Mouse (Mus musculus) lung, embryonic 15.5 days (tissue): ENCODE results near the gene Zfp423. TPM values are rescaled to one million over a fixed set of nuclear protein-coding genes. Genes with fewer than 3 reads are reported as not detected.

ENCODE experiments used
- ATAC-seq: fragments of 200-750 bp; cut with Nextera tagmentation; 2 replicates; pipeline ENCODE4 v1.8.0; 2017; ENCODE audit warnings: moderate number of reproducible peaks, borderline replicate concordance; ENCODE audit not compliant: low FRiP score, low TSS enrichment; ENCODE audit errors: extremely low read depth
- H3K27ac ChIP-seq: fragments of 300-500 bp; sonication (generic); 2 replicates; pipeline ENCODE4 v1.5.1; 2015; ENCODE audit warnings: moderate library complexity, mild to moderate bottlenecking, inconsistent platforms
- H3K27me3 ChIP-seq: fragments of 300-500 bp; sonication (generic); 2 replicates; pipeline ENCODE4 v1.6.1; 2015; ENCODE audit warnings: inconsistent platforms
- H3K36me3 ChIP-seq: fragments of 300-500 bp; sonication (generic); 2 replicates; pipeline ENCODE4 v1.6.1; 2015; ENCODE audit warnings: inconsistent platforms
- H3K4me1 ChIP-seq: fragments of 300-500 bp; sonication (generic); 2 replicates; pipeline ENCODE4 v1.6.1; 2015; ENCODE audit warnings: inconsistent platforms
- H3K4me2 ChIP-seq: fragments of 300-500 bp; sonication (generic); 2 replicates; pipeline ENCODE4 v1.6.1; 2015; ENCODE audit warnings: inconsistent platforms, mild to moderate bottlenecking, moderate library complexity
- H3K4me3 ChIP-seq: fragments of 300-500 bp; sonication (generic); 2 replicates; pipeline ENCODE4 v1.5.1; 2015; ENCODE audit warnings: mild to moderate bottlenecking, inconsistent platforms
- H3K9ac ChIP-seq: fragments of 300-500 bp; sonication (generic); 2 replicates; pipeline ENCODE4 v1.6.1; 2015; ENCODE audit warnings: inconsistent platforms
- H3K9me3 ChIP-seq: fragments of 300-500 bp; sonication (generic); 2 replicates; pipeline ENCODE4 v1.6.1; 2016; ENCODE audit warnings: inconsistent platforms
- WGBS: fragments of 180-500 bp; shearing (Covaris S2); methylation state at CpG from one replicate; pipeline ENCODE4 v1.1.7; 2015; 5-methylcytosine and 5-hydroxymethylcytosine counted together
- polyA plus RNA-seq: library from polyadenylated mRNA; unstranded; fragments of >200 nt; fragmentation: Nextera tagmentation; extraction: Ambion mirVana; gene quantifications from 2 replicates; pipeline ENCODE4 v1.2.1, GENCODE M21; 2015

The Zfp423 gene
- polyA plus RNA-seq, 1 experiment from 2014 or later = 7.3 TPM

DNA sequence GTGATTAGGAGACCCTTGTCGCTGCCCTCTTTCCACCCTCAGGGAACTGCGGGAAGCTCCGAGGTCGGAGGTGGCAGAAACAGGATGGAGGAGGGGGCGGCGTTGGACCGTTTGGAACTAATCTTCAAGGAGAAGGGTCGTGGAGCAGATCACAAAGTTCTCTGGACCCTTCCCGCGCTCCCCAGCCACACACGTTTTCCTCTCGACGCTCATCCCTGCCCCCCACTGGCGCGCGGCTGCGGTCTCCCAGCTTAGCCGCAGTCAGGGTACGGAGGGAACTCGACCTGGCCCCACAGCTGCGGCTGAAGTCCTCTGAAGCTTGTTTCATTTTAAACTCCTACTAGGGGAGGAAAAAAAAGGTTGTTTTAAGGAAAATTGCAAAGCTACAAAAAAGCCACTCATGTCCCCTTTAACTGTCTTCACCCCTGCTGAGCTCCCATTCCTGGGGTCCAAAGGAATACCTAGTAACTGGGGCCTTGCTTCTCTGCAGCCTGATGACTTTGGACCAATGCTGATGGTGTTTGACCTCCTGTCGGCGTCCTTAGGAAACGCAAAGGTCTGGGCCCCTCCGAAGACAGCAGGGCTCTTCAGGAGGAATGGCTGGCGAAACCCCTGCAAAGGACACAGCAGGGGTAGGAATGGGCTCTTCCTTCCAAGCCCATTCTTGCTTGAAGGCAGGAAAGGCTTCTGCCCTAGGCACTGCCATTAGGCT is 3.3 kb upstream of the Zfp423 start:
- Histone ChIP-seq H3K9me3 (no peaks in the 10 kb centered on the region), H3K36me3 (no peaks in the 10 kb centered on the region), H3K4me3 (peak overlapping the region; percentile 81), H3K4me1 (peaks cover 31% of the 10 kb centered on the region), H3K27me3 (peaks cover 30% of the 10 kb centered on the region), H3K4me2 (peak overlapping the region; percentile 97), H3K27ac (no peak overlapping the region), H3K9ac (peak overlapping the region; percentile 30; the same call in 1 of the 2 replicates)
- WGBS = 7% methylated on average over 26 of the region's 26 CpGs
- ATAC-seq = no peak

DNA sequence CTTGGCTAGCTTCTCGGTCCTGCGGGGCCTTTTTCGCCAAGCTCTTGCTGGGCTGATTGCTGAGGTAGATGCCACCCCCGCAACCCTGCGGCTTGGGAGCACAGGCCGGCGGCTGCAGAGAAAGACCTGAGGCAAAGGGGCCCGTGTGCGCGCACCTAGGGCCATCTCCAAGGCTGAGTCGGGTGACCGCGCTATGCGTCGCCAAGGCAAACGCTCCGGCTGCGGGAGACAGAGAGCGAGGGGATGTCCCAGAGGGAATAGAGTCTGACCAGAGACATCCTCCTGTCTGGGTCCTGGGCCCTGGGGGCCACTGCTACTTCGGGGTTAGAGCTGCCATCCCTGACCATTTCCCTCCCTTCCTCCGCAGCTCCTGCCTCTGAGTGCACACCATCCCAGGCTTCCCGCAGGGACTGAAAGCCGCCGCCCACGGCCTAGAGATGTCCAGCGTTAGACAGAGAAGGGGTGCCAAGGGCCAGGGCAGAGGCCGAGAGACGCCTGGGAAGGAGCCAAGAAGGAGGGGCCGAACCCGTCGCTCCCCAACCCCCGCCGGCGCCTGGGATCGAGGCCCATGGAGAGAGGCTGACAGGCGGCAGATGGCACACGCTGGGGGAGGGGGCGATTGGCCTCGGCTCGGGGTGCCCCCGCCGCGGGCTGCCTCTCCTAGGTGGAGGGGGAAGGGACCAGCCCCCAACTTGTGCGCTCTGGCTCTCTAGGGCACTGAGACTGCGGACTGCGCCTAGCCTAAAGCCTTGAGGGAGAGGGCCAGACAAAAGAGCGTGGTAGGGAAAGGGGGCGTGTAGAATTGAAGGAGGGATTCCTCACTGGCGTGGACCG is 2.5 kb upstream of the Zfp423 start:
- H3K27ac ChIP-seq = 0 out of 2 replicates have a peak overlapping the region, but pooled peaks have one; percentile 20

GRCm38 (mm10) chr8:87961108-87961507 is 1.7 kb upstream of the Zfp423 start:
- no peak for ATAC-seq
- Histone ChIP-seq H3K27ac (no peak overlapping the region), H3K4me1 (peaks cover 43% of the 10 kb centered on the region), H3K27me3 (peaks cover 30% of the 10 kb centered on the region), H3K9ac (peak overlapping the region; percentile 19), H3K36me3 (no peaks in the 10 kb centered on the region), H3K4me3 (peak overlapping the region; percentile 81), H3K4me2 (peak overlapping the region; percentile 97), H3K9me3 (no peaks in the 10 kb centered on the region)
- 1% methylated on average over 18 of the region's 20 CpGs for WGBS

More for the DNA sequence above, 2.5 kb upstream of the Zfp423 start:
- H3K4me2 ChIP-seq = peak overlapping the region; percentile 97
- peak overlapping the region; percentile 30 for H3K9ac ChIP-seq
- no peaks in the 10 kb centered on the region for H3K9me3 ChIP-seq
- peak; percentile 21 for ATAC-seq
- H3K4me1 ChIP-seq = peaks cover 39% of the 10 kb centered on the region
- H3K36me3 ChIP-seq = no peaks in the 10 kb centered on the region
- 1% methylated on average over 48 of the region's 50 CpGs for WGBS
- H3K4me3 ChIP-seq = peak overlapping the region; percentile 81
- peaks cover 30% of the 10 kb centered on the region for H3K27me3 ChIP-seq

DNA sequence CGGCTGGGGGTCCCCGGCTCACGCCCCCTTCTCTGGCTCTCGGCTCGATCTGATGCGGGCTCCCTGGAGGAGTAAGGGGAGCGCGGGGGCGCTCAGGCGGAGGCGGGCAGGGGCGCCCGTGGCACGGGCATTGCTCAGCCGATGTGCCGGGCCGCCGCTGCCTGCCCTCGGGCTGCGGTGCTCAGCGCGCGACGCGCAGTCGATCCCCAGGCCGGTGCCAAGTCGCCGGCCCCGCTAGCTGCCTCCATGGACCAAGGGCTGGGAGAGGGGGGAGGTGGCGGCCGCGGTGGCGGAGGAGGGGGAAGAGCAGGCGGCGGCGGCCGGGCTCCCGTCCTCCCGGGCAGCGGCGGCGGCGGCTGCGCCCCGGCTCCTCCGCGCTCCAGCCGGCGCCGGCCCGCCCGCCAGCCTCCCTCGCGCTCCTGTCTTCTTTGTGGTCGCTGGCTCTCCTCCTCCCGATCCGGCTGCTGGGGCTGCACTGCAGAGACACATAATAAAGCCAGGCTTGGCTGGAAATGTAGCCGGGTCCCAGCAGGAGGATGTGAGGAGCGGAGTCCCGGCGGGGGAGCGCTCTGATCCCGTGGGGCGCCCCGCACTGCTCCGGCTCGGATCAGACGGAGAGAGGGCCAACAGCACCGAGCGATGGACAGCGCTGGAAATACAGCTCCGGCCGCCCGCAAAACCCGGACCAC is 810 bp upstream of the Zfp423 start:
- Histone ChIP-seq H3K36me3 (no peaks in the 10 kb centered on the region), H3K4me2 (peak overlapping the region; percentile 97), H3K9me3 (no peaks in the 10 kb centered on the region), H3K27ac (peak overlapping the region; percentile 98), H3K4me1 (peaks cover 43% of the 10 kb centered on the region), H3K27me3 (peaks cover 30% of the 10 kb centered on the region), H3K4me3 (peak overlapping the region; percentile 81), H3K9ac (peak overlapping the region; percentile 83)
- WGBS = under 1% methylated on average over 46 of the region's 76 CpGs
- peak; percentile 75 for ATAC-seq

GRCm38 (mm10) chr8:87958451-87959319 is 710 bp downstream of the Zfp423 start:
- Histone ChIP-seq H3K27ac (peak overlapping the region; percentile 98), H3K4me3 (peak overlapping the region; percentile 81), H3K4me2 (peak overlapping the region; percentile 97), H3K9ac (peak overlapping the region; percentile 83), H3K27me3 (peaks cover 30% of the 10 kb centered on the region), H3K9me3 (no peaks in the 10 kb centered on the region), H3K4me1 (peaks cover 51% of the 10 kb centered on the region), H3K36me3 (no peaks in the 10 kb centered on the region)
- WGBS = under 1% methylated on average over 76 of the region's 115 CpGs
- ATAC-seq = peak; percentile 65

DNA sequence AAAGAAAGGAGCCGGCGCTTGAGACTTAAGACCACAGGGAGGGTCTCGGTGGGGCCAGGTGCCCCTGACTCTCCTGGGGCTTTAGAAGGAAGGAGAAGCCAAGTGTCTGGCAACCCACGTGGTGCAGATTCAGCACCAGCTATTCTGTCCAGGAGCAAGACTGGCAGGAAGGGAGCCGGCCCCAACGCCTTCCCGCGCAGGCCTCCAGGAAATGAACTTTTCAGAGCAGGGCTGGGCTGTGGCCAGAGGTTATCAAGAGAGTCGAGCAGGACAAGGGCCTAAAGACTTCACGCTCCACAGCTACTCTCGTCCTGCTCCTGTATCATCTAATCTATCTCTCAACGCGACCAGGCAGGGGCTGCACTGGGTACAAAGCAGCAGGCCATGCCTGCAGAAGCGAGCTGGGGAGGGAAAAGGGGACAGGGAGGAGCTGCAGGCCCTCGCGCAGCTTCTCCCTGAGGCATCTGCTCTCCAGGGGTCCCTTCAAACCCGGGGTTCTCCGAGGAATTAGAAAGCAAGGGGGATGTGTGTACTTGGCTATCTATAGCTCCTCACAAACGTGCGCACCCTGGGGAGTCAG is 1.4 kb downstream of the Zfp423 start:
- peak overlapping the region; percentile 81 for H3K4me3 ChIP-seq
- ATAC-seq = no peak
- H3K9me3 ChIP-seq = no peaks in the 10 kb centered on the region
- H3K4me2 ChIP-seq = peak overlapping the region; percentile 97
- peak overlapping the region; percentile 83 for H3K9ac ChIP-seq
- peak overlapping the region; percentile 98 for H3K27ac ChIP-seq
- H3K27me3 ChIP-seq = peaks cover 23% of the 10 kb centered on the region
- WGBS = 1% methylated on average over 20 of the region's 20 CpGs
- H3K4me1 ChIP-seq = peaks cover 50% of the 10 kb centered on the region
- no peaks in the 10 kb centered on the region for H3K36me3 ChIP-seq

GRCm38 (mm10) chr8:87956001-87956400 is 3.4 kb downstream of the Zfp423 start:
- ATAC-seq = no peak
- WGBS = 54% methylated on average over 5 of the region's 5 CpGs
- H3K9ac ChIP-seq = no peak overlapping the region
- H3K27me3 ChIP-seq = peaks cover 4% of the 10 kb centered on the region
- H3K4me3 ChIP-seq = no peak overlapping the region
- no peak overlapping the region for H3K27ac ChIP-seq
- peaks cover 31% of the 10 kb centered on the region for H3K4me1 ChIP-seq
- no peaks in the 10 kb centered on the region for H3K36me3 ChIP-seq
- no peak overlapping the region for H3K4me2 ChIP-seq
- H3K9me3 ChIP-seq = no peaks in the 10 kb centered on the region

DNA sequence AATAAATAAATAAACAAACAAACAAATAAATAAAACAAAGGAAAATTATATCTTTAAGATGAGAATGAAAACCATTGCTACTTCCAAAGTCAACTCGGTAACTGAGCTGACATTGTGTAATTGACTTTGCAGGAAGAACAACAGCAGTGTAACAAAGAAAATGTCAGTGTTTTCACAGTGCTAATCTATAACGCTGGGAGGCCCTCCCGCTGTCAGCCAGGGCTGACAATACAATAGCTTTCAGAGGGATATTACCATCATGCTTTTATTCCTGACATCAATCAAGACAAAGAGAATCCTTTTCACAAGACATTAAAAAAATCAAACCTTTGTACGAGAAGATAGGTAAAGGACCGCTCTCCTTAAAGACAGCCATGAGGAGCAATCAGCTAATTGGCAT is 5.9 kb downstream of the Zfp423 start:
- Histone ChIP-seq H3K27ac (no peak overlapping the region), H3K27me3 (no peaks in the 10 kb centered on the region), H3K9me3 (no peaks in the 10 kb centered on the region), H3K4me1 (peaks cover 26% of the 10 kb centered on the region), H3K4me3 (no peak overlapping the region), H3K4me2 (no peak overlapping the region), H3K9ac (no peak overlapping the region), H3K36me3 (no peaks in the 10 kb centered on the region)
- ATAC-seq = no peak
- WGBS = 61% methylated on average over 5 of the region's 5 CpGs

GRCm38 (mm10) chr8:87952298-87952697 is 7.1 kb downstream of the Zfp423 start:
- H3K4me2 ChIP-seq = no peak overlapping the region
- H3K9me3 ChIP-seq = no peaks in the 10 kb centered on the region
- peaks cover 16% of the 10 kb centered on the region; the same call in 1 of the 2 replicates for H3K4me1 ChIP-seq
- H3K9ac ChIP-seq = no peak overlapping the region
- H3K4me3 ChIP-seq = no peak overlapping the region
- no peaks in the 10 kb centered on the region for H3K36me3 ChIP-seq
- no peak overlapping the region for H3K27ac ChIP-seq
- no peaks in the 10 kb centered on the region for H3K27me3 ChIP-seq
- ATAC-seq = no peak
- WGBS = 78% methylated on average over 6 of the region's 6 CpGs

- peak; percentile 34; the same call in 1 of the 2 replicates for ATAC-seq
- Histone ChIP-seq H3K4me3 (no peak overlapping the region; the same call in 1 of the 2 replicates), H3K9me3 (no peaks in the 10 kb centered on the region), H3K4me2 (peak overlapping the region; percentile 94), H3K27ac (no peak overlapping the region), H3K9ac (no peak overlapping the region), H3K36me3 (no peaks in the 10 kb centered on the region), H3K27me3 (no peaks in the 10 kb centered on the region), H3K4me1 (peaks cover 34% of the 10 kb centered on the region)
- WGBS = 40% methylated on average over 5 of the region's 5 CpGs
These were observed 15.0 kb downstream of the Zfp423 start for GRCm38 (mm10) chr8:87944225-87944934.
